Mouse (Mus musculus): ENCODE data around the gene Crybb3.

DNA sequence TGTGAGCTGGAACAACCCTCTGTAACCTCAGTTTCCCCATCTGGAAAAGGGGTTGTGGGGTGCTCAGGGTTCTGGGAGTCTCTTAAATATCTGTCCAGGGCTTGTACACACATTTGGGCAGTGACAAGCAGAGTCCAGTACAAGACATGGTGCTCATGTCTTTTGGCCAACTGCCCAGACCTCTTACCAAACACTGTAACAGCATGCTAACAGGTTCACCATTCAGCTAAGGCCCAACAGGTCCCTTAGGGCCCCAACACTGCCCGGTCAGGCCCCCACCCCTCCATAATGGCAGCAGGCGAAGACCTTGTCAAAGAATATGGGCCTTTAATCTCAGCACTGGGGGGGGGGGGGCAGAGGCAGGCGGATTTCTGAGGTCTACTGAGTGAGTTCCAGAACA is 26.3 kb upstream of the Crybb3 start:
- TF ChIP-seq CTCF (IDR thresholded peaks at IDR 0.05; ENCODE audit: low read depth): no peak
- no peak for TF ChIP-seq EP300 (IDR thresholded peaks at IDR 0.05; ENCODE audit: low read depth)

Measured in liver, postnatal 0 days (tissue).